Mouse (Mus musculus) MEL (cell line): ENCODE measurements at regions not wholly inside any gene's neighbourhood (a gene's known extent, or its start where the extent isn't known, plus 50 kb on each side); places are given as distances from the start of the nearest gene placed in this dataset.

Experiments
- CTCF ChIP-seq, 3 experiments: IDR thresholded peaks in 2 of 3; conservative IDR thresholded peaks in 1 of 3; 2 replicates each; pipeline ENCODE4 v1.5.1; 2011 to 2012; ENCODE audit warnings: low read length in 3 of 3, low read depth in 2 of 3, mild to moderate bottlenecking in 2 of 3, improper control_type of control experiment in 1 of 3, inconsistent platforms in 1 of 3, mixed read lengths in 1 of 3, moderate library complexity in 1 of 3; ENCODE audit not compliant: control insufficient read depth in 1 of 3, insufficient read depth in 1 of 3, poor library complexity in 1 of 3, severe bottlenecking in 1 of 3
- EP300 ChIP-seq, 2 experiments: IDR thresholded peaks; 2 replicates each; pipeline ENCODE4 v1.6.1; 2011; ENCODE audit warnings: improper control_type of control experiment in 2 of 2, low read length in 2 of 2, low read depth in 1 of 2, mild to moderate bottlenecking in 1 of 2
- KAT2A ChIP-seq: conservative IDR thresholded peaks from 2 replicates; pipeline ENCODE4 v1.6.1; 2012; ENCODE audit warnings: low read depth, low read length, improper control_type of control experiment, inconsistent platforms
- MAX ChIP-seq: IDR thresholded peaks from 2 replicates; pipeline ENCODE4 v1.6.1; 2011; ENCODE audit warnings: low read length, improper control_type of control experiment
- MEF2A ChIP-seq: IDR thresholded peaks from 2 replicates; pipeline ENCODE4 v1.6.1; 2014; ENCODE audit warnings: low read depth, mild to moderate bottlenecking, inconsistent platforms, low read length, improper control_type of control experiment; ENCODE audit not compliant: poor library complexity, insufficient replicate concordance, severe bottlenecking; ENCODE audit errors: extremely low read depth
- NELFE ChIP-seq: IDR thresholded peaks from 2 replicates; pipeline ENCODE4 v1.6.1; 2011; ENCODE audit warnings: low read depth, low read length, improper control_type of control experiment
- POLR2A ChIP-seq, 2 experiments: IDR thresholded peaks; 2 replicates each; pipeline ENCODE4 v1.6.1; 2011 to 2012; ENCODE audit warnings: low read length in 2 of 2, mild to moderate bottlenecking in 2 of 2, control low read depth in 1 of 2, improper control_type of control experiment in 1 of 2, low read depth in 1 of 2, moderate library complexity in 1 of 2; ENCODE audit not compliant: control insufficient read depth in 1 of 2, insufficient read depth in 1 of 2, poor library complexity in 1 of 2
- RCOR1 ChIP-seq: IDR thresholded peaks from 2 replicates; pipeline ENCODE4 v1.6.1; 2012; ENCODE audit warnings: low read depth, mild to moderate bottlenecking, inconsistent platforms, low read length, improper control_type of control experiment
- USF1 ChIP-seq: IDR thresholded peaks from 2 replicates; pipeline ENCODE4 v1.6.1; 2014; ENCODE audit warnings: low read depth, mild to moderate bottlenecking, inconsistent platforms, low read length, improper control_type of control experiment, moderate library complexity
- ZC3H11A ChIP-seq: IDR thresholded peaks from 2 replicates; pipeline ENCODE4 v1.6.1; 2012; ENCODE audit warnings: low read depth, mild to moderate bottlenecking, inconsistent platforms, low read length, improper control_type of control experiment
- ZKSCAN1 ChIP-seq: IDR thresholded peaks from 2 replicates; pipeline ENCODE4 v1.6.1; 2012; ENCODE audit warnings: low read depth, mild to moderate bottlenecking, inconsistent platforms, low read length, improper control_type of control experiment, moderate library complexity

DNA sequence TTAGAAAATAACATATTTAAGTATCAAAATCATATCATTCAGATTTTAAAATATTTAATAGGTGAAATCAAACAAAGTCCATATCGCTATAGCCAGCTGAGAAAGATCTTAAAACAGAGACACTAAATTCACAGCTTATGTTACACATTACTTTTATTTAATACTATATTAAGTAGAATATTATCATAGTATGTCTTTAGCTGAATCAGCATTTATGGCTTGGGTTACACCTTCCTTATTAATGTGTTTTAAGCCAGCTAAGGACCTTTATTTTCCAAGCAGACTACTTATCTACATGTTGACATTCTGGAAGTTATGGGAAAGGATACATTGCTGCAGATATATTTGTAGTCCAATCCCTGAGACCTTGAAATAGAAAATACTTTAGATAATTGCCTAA, 684.9 kb upstream of the Adgrl4 start:
- no peak for TF ChIP-seq NELFE
- TF ChIP-seq CTCF (IDR thresholded peaks at IDR 0.05 in 2 of 3, conservative IDR thresholded peaks at IDR 0.05 in 1 of 3; ENCODE audit: control insufficient read depth in 1 of 3, insufficient read depth in 1 of 3, low read depth in 2 of 3, low read length in 3 of 3, poor library complexity in 1 of 3, severe bottlenecking in 1 of 3) = no peak
- no peak for TF ChIP-seq EP300 (IDR thresholded peaks at IDR 0.05; ENCODE audit: low read depth in 1 of 2, low read length in 2 of 2)
- no peak for TF ChIP-seq USF1
- no peak for TF ChIP-seq MAX
- no peak for TF ChIP-seq ZKSCAN1
- TF ChIP-seq POLR2A (IDR thresholded peaks at IDR 0.05; ENCODE audit: control insufficient read depth in 1 of 2, insufficient read depth in 1 of 2, low read depth in 1 of 2, low read length in 2 of 2, poor library complexity in 1 of 2) = no peak
- TF ChIP-seq MEF2A = no peak
- no peak for TF ChIP-seq ZC3H11A
- TF ChIP-seq KAT2A = no peak
- no peak for TF ChIP-seq RCOR1
